In genomic region chr5:113206670-113207352, GRCm38 (mm10) we compare ENCODE assay signal across 13 mouse cellular contexts. TPM values are rescaled to one million over a fixed set of nuclear protein-coding genes. Genes with fewer than 3 reads are reported as not detected.
DNase-seq lines count a peak whose midpoint lies in the region; ATAC-seq lines count a peak whose summit lies in the region.
"Had no signal": no experiment of that assay in that cellular context is flagged by ENCODE, and none has a peak within 500 bp of the region (broad histone marks: within the 10 kb centered on the region; RNA-seq: fewer than 3 reads in every experiment).

No protein-coding gene starts in this region.

- H3K27me3 ChIP-seq in heart, embryonic 13.5 days (replicated peaks), result no peaks in the 10 kb centered on the region
- peaks cover 90% of the 10 kb centered on the region for H3K27me3 ChIP-seq in megakaryocyte, embryonic 14.5 days (replicated peaks)
- H3K27me3 ChIP-seq in heart, embryonic 16.5 days (ENCODE audit: control insufficient read depth, insufficient read depth, low read length), result no peaks in the 10 kb centered on the region
- no peaks in the 10 kb centered on the region for H3K27me3 ChIP-seq in stomach, embryonic 15.5 days (replicated peaks)
- H3K27me3 ChIP-seq: limb, embryonic 13.5 days had no signal

- DNase-seq in heart, postnatal 10 days, result no peak
- DNase-seq in right cerebral cortex, postnatal 25 days, result no peak
- no peak for DNase-seq in left cerebral cortex, adult 11 months (ENCODE audit: low spot score)
- DNase-seq: forebrain, postnatal 0 days had no signal

- intact Hi-C loops in heart, postnatal 10 days (cut with DNase I), result no loop called here

- H3K4me2 ChIP-seq in heart, embryonic 13.5 days, result no peak overlapping the region
- H3K4me2 ChIP-seq in heart, embryonic 16.5 days (ENCODE audit: low read depth, low read length), result no peak overlapping the region
- H3K4me2 ChIP-seq in stomach, embryonic 15.5 days, result no peak overlapping the region
- H3K4me2 ChIP-seq: limb, embryonic 13.5 days had no signal

- H3K27ac ChIP-seq in heart, embryonic 13.5 days (replicated peaks), result peak overlapping the region; percentile 89
- H3K27ac ChIP-seq in heart, embryonic 16.5 days (ENCODE audit: low read length), result peak overlapping the region; percentile 85
- peak overlapping the region; percentile 89; the same call in 1 of the 2 replicates for H3K27ac ChIP-seq in stomach, embryonic 15.5 days
- H3K27ac ChIP-seq: hindbrain, embryonic 10.5 days; limb, embryonic 13.5 days had no signal

- 39% methylated on average over 9 of the region's 9 CpGs for WGBS in heart, embryonic 13.5 days
- WGBS in heart, embryonic 16.5 days, result 36% methylated on average over 9 of the region's 9 CpGs
- 39% methylated on average over 9 of the region's 9 CpGs for WGBS in stomach, embryonic 15.5 days

- no peak overlapping the region for H3K4me3 ChIP-seq in heart, embryonic 13.5 days
- peak overlapping the region; percentile 12 for H3K4me3 ChIP-seq in megakaryocyte, embryonic 14.5 days (replicated peaks)
- H3K4me3 ChIP-seq in heart, embryonic 16.5 days (ENCODE audit: low read length), result no peak overlapping the region
- no peak overlapping the region for H3K4me3 ChIP-seq in stomach, embryonic 15.5 days (replicated peaks)
- H3K4me3 ChIP-seq: hindbrain, embryonic 10.5 days; limb, embryonic 13.5 days had no signal

- H3K9me3 ChIP-seq in heart, embryonic 13.5 days, result no peaks in the 10 kb centered on the region
- peaks cover 30% of the 10 kb centered on the region for H3K9me3 ChIP-seq in megakaryocyte, embryonic 14.5 days
- peaks cover 6% of the 10 kb centered on the region; the same call in 1 of the 2 replicates for H3K9me3 ChIP-seq in heart, embryonic 16.5 days (replicated peaks; ENCODE audit: control insufficient read depth, low read length)
- H3K9me3 ChIP-seq in stomach, embryonic 15.5 days, result no peaks in the 10 kb centered on the region

- no peaks in the 10 kb centered on the region for H3K36me3 ChIP-seq in heart, embryonic 13.5 days
- no peaks in the 10 kb centered on the region for H3K36me3 ChIP-seq in megakaryocyte, embryonic 14.5 days (replicated peaks; ENCODE audit: low read length)
- H3K36me3 ChIP-seq in heart, embryonic 16.5 days (ENCODE audit: control insufficient read depth, insufficient read depth), result no peaks in the 10 kb centered on the region
- H3K36me3 ChIP-seq in stomach, embryonic 15.5 days, result no peaks in the 10 kb centered on the region
- H3K36me3 ChIP-seq: limb, embryonic 13.5 days had no signal

- H3K9ac ChIP-seq in heart, embryonic 13.5 days, result no peak overlapping the region
- H3K9ac ChIP-seq in heart, embryonic 16.5 days (ENCODE audit: low read length), result no peak overlapping the region
- no peak overlapping the region for H3K9ac ChIP-seq in stomach, embryonic 15.5 days
- H3K9ac ChIP-seq: forebrain, postnatal 0 days; limb, embryonic 13.5 days had no signal

- peaks cover 52% of the 10 kb centered on the region for H3K4me1 ChIP-seq in heart, embryonic 13.5 days
- peaks cover 44% of the 10 kb centered on the region for H3K4me1 ChIP-seq in megakaryocyte, embryonic 14.5 days
- H3K4me1 ChIP-seq in heart, embryonic 16.5 days (ENCODE audit: control insufficient read depth, insufficient read depth, low read length), result 0 out of 2 replicates have a peak, but pooled peaks cover 5% of the 10 kb centered on the region
- H3K4me1 ChIP-seq in stomach, embryonic 15.5 days, result peaks cover 42% of the 10 kb centered on the region

- ATAC-seq in heart, embryonic 13.5 days (ENCODE audit: extremely low read depth, insufficient number of reproducible peaks, low FRiP score, low TSS enrichment), result no peak
- ATAC-seq in megakaryocyte, adult 5-6 weeks (ENCODE audit: poor library complexity, severe bottlenecking), result no peak
- no peak for ATAC-seq in heart, embryonic 16.5 days (replicated peaks; ENCODE audit: extremely low read depth, insufficient read depth, low FRiP score)
- ATAC-seq in stomach, embryonic 15.5 days (ENCODE audit: insufficient read depth, low FRiP score, low read depth), result no peak
- ATAC-seq: activated CD4-positive, CD25-positive, alpha-beta regulatory T cell, adult 4 months; forebrain, postnatal 0 days had no signal

RNA-seq across cellular contexts. Expression of gene 2900026A02Rik, which starts 14.2 kb away (rescaled TPM):
- polyA plus RNA-seq in heart, embryonic 13.5 days (2015; fragmentation: Nextera tagmentation; extraction: Ambion mirVana), result 14.4 and 14.8 TPM in 2 replicates
- total RNA-seq in heart, postnatal 10 days (2021), result 10 to 100 TPM; 46.9 to 51.4 TPM
- polyA plus RNA-seq in megakaryocyte, embryonic 14.5 days (2012; ENCODE audit: insufficient read depth, low replicate concordance), result 1.5 and 1.7 TPM in 2 replicates
- total RNA-seq in megakaryocyte, adult 5-6 weeks (2015), result 0.11 and 0.30 TPM in 2 replicates
- total RNA-seq in megakaryocyte, adult 5-6 weeks (2017), result 0.29 and 0.45 TPM in 2 replicates
- 14.9 and 16.4 TPM in 2 replicates for polyA plus RNA-seq in heart, embryonic 16.5 days (2015; fragmentation: Nextera tagmentation; extraction: Ambion mirVana)
- 12.6 and 15.2 TPM in 2 replicates for polyA plus RNA-seq in stomach, embryonic 15.5 days (2015; fragmentation: Nextera tagmentation; extraction: Ambion mirVana)

RNA-seq across cellular contexts. Expression of gene Tmem211, which starts 19.9 kb away (rescaled TPM):
- not detected in 2 replicates for polyA plus RNA-seq in heart, embryonic 13.5 days (2015; fragmentation: Nextera tagmentation; extraction: Ambion mirVana)
- not detected for total RNA-seq in heart, postnatal 10 days (2021)
- not detected in 2 replicates for polyA plus RNA-seq in megakaryocyte, embryonic 14.5 days (2012; ENCODE audit: insufficient read depth, low replicate concordance)
- not detected in 2 replicates for total RNA-seq in megakaryocyte, adult 5-6 weeks (2015)
- total RNA-seq in megakaryocyte, adult 5-6 weeks (2017), result not detected in 2 replicates
- polyA plus RNA-seq in heart, embryonic 16.5 days (2015; fragmentation: Nextera tagmentation; extraction: Ambion mirVana), result not detected in 2 replicates
- 0.48 and 0.57 TPM in 2 replicates for polyA plus RNA-seq in stomach, embryonic 15.5 days (2015; fragmentation: Nextera tagmentation; extraction: Ambion mirVana)
- total RNA-seq: forebrain, postnatal 0 days; layer of hippocampus, adult 8-10 months had no signal
- polyA plus RNA-seq: activated CD4-positive, CD25-positive, alpha-beta regulatory T cell, adult 4 months; forebrain, postnatal 0 days; hindbrain, embryonic 10.5 days; limb, embryonic 13.5 days had no signal
